Mouse (Mus musculus) right cerebral cortex, postnatal 10 days (tissue): ENCODE measurements around the gene Gm11733.

Experiments
- DNase-seq, 2 experiments: peaks; one replicate each; pipeline ENCODE4 v3.0.0; 2021; ENCODE audit warnings: low spot score in 2 of 2

The Gm11733 gene

DNA sequence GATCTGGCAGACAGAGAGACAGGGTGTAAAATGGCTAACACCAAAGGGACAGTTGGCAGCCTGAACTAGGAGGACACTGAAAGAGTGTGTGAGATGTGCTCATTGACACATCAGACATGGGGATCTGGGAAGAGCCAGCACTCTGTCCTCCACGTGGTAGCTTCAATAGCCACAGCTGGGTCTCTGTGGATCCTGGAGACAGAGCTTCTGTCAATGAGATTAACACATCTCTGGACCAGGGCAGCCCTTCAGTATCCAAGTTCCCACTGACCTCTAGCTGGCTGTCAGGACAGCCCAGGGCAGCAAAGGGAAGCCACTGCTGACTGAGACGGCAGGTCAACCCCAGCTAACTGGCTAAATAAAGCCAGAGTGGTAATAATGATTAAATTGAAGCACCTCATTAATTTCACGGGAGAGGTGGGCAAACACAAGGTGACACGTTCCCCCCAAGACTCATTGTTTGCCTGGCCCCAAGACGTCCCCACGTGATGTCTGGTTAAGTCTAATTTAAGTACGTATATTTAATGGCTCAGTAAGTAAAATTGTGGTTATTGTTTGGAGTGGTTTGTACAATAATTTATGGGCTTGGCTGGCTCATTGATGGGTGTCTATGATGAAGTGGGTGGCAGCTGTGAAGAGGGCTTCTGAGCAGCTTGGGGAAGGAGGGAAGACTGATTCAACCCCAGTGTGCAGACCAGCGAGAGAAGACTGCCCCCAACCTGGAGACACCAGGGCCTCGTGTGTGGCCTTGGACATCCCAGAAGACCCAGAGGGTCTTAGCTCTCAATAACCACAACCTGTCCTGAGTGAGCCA is 51.5 kb downstream of the Gm11733 start:
- no peak for DNase-seq

DNA sequence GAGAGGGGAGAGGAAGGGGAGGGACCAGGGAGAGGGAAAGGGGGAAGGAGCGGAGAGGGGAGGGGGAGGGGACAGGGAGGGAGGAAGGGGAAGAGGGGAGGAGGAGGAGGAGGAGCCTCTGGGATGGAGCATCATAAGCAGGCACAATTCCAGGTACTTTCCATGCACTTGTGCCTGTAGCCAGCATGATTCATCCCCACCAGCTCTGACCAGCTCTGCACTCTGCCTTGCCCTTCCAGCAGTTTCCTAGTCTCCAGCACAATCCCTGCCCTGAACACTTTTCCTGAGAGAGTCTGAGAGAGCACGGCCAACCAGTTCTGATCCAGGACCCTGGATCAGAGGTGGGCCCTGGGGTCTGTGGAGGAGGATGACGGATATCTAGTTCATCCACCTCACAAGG is 52.4 kb downstream of the Gm11733 start:
- DNase-seq: no peak
